ENCODE assay signal across 24 mouse cellular contexts in genomic region chr11:118243627-118244261, GRCm38 (mm10). TPM values are rescaled to one million over a fixed set of nuclear protein-coding genes. Genes with fewer than 3 reads are reported as not detected.
A peak's percentile ranks its signal among the peaks of the same experiment; 100 is the strongest.
DNase-seq lines count a peak whose midpoint lies in the region; ATAC-seq and TF ChIP-seq lines count a peak whose summit lies in the region.
"Had no signal": no experiment of that assay in that cellular context is flagged by ENCODE, and none has a peak within 500 bp of the region (broad histone marks: within the 10 kb centered on the region; RNA-seq: fewer than 3 reads in every experiment).

No protein-coding gene starts in this region.

- no peaks in the 10 kb centered on the region for H3K9me3 ChIP-seq in heart, embryonic 16.5 days (replicated peaks; ENCODE audit: control insufficient read depth, low read length)
- no peaks in the 10 kb centered on the region for H3K9me3 ChIP-seq in heart, embryonic 12.5 days (replicated peaks)
- H3K9me3 ChIP-seq: embryonic facial prominence, embryonic 15.5 days; heart, embryonic 10.5 days; hindbrain, embryonic 13.5 days; intestine, embryonic 15.5 days; kidney, embryonic 15.5 days; limb, embryonic 13.5 days; liver, embryonic 15.5 days; midbrain, embryonic 15.5 days had no signal

- intact Hi-C loops in heart, postnatal 14 days (cut with DNase I): no loop called here

- peaks cover 43% of the 10 kb centered on the region for H3K4me1 ChIP-seq in heart, embryonic 16.5 days (ENCODE audit: control insufficient read depth, insufficient read depth, low read length)
- H3K4me1 ChIP-seq in heart, embryonic 12.5 days (replicated peaks): peaks cover 48% of the 10 kb centered on the region
- H3K4me1 ChIP-seq in thymus, adult 2 months (replicated peaks; ENCODE audit: control insufficient read depth, insufficient read depth, low read length): peaks cover 55% of the 10 kb centered on the region

- peak overlapping the region; percentile 43; the same call in 1 of the 2 replicates for H3K27ac ChIP-seq in heart, embryonic 16.5 days (ENCODE audit: low read length)
- no peak overlapping the region for H3K27ac ChIP-seq in heart, embryonic 12.5 days (ENCODE audit: poor library complexity, severe bottlenecking)
- peak overlapping the region; percentile 87 for H3K27ac ChIP-seq in thymus, adult 2 months (ENCODE audit: control insufficient read depth, insufficient read depth, low read length)
- H3K27ac ChIP-seq: embryonic facial prominence, embryonic 15.5 days; heart, embryonic 10.5 days; hindbrain, embryonic 13.5 days; intestine, embryonic 15.5 days; kidney, embryonic 15.5 days; limb, embryonic 13.5 days; liver, embryonic 15.5 days; midbrain, embryonic 15.5 days had no signal

- no peaks in the 10 kb centered on the region for H3K36me3 ChIP-seq in heart, embryonic 16.5 days (ENCODE audit: control insufficient read depth, insufficient read depth)
- no peaks in the 10 kb centered on the region for H3K36me3 ChIP-seq in heart, embryonic 12.5 days
- H3K36me3 ChIP-seq in thymus, adult 2 months (ENCODE audit: control insufficient read depth, insufficient read depth, low read length): no peaks in the 10 kb centered on the region
- H3K36me3 ChIP-seq: embryonic facial prominence, embryonic 15.5 days; heart, embryonic 10.5 days; hindbrain, embryonic 13.5 days; intestine, embryonic 15.5 days; kidney, embryonic 15.5 days; limb, embryonic 13.5 days; liver, embryonic 15.5 days; midbrain, embryonic 15.5 days had no signal

- H3K27me3 ChIP-seq in heart, embryonic 16.5 days (ENCODE audit: control insufficient read depth, insufficient read depth, low read length): no peaks in the 10 kb centered on the region
- H3K27me3 ChIP-seq in heart, embryonic 12.5 days (replicated peaks): no peaks in the 10 kb centered on the region
- H3K27me3 ChIP-seq in thymus, adult 2 months (ENCODE audit: control insufficient read depth, insufficient read depth, low read length): no peaks in the 10 kb centered on the region
- H3K27me3 ChIP-seq: embryonic facial prominence, embryonic 15.5 days; hindbrain, embryonic 13.5 days; intestine, embryonic 15.5 days; kidney, embryonic 15.5 days; limb, embryonic 13.5 days; midbrain, embryonic 15.5 days; Patski had no signal

- no peak overlapping the region for H3K4me3 ChIP-seq in heart, embryonic 16.5 days (ENCODE audit: low read length)
- H3K4me3 ChIP-seq in heart, embryonic 12.5 days: no peak overlapping the region
- H3K4me3 ChIP-seq in thymus, adult 2 months (ENCODE audit: control insufficient read depth, insufficient read depth, low read length): no peak overlapping the region
- H3K4me3 ChIP-seq: embryonic facial prominence, embryonic 15.5 days; heart, embryonic 10.5 days; hindbrain, embryonic 13.5 days; intestine, embryonic 15.5 days; kidney, embryonic 15.5 days; limb, embryonic 13.5 days; liver, embryonic 15.5 days; midbrain, embryonic 15.5 days had no signal

- H3K4me2 ChIP-seq in heart, embryonic 16.5 days (ENCODE audit: low read depth, low read length): no peak overlapping the region
- no peak overlapping the region for H3K4me2 ChIP-seq in heart, embryonic 12.5 days
- H3K4me2 ChIP-seq: embryonic facial prominence, embryonic 15.5 days; hindbrain, embryonic 13.5 days; intestine, embryonic 15.5 days; kidney, embryonic 15.5 days; limb, embryonic 13.5 days; liver, embryonic 15.5 days; midbrain, embryonic 15.5 days had no signal

- TF ChIP-seq POLR2A in thymus, adult 2 months (IDR thresholded peaks at IDR 0.05; ENCODE audit: control insufficient read depth, extremely low read depth, insufficient read depth, low read length, poor library complexity): no peak

- TF ChIP-seq CTCF in thymus, adult 2 months (IDR thresholded peaks at IDR 0.05; ENCODE audit: borderline replicate concordance, control insufficient read depth, extremely low read depth, insufficient read depth, low read length, poor library complexity): no peak

- no peak overlapping the region for H3K9ac ChIP-seq in heart, embryonic 16.5 days (ENCODE audit: low read length)
- H3K9ac ChIP-seq in heart, embryonic 12.5 days: no peak overlapping the region
- H3K9ac ChIP-seq: embryonic facial prominence, embryonic 15.5 days; forebrain, postnatal 0 days; hindbrain, embryonic 13.5 days; intestine, embryonic 15.5 days; kidney, embryonic 15.5 days; limb, embryonic 13.5 days; liver, embryonic 15.5 days; midbrain, embryonic 15.5 days had no signal

- 73% methylated on average over 6 of the region's 6 CpGs for WGBS in heart, embryonic 16.5 days
- WGBS in heart, embryonic 12.5 days: 76% methylated on average over 6 of the region's 6 CpGs
- 6% methylated on average over 6 of the region's 6 CpGs for WGBS in thymus, adult 2 months

- peak; percentile 43 for DNase-seq in thymus, adult 2 months
- DNase-seq in thymus, adult 18-20 months: no peak
- peak; percentile 54 for DNase-seq in thymus, postnatal 4 days
- no peak for DNase-seq in cerebellum, adult 11 months
- no peak for DNase-seq in heart, postnatal 14 days
- DNase-seq: adrenal gland, postnatal 14 days; cerebellum, adult 18-20 months; cerebellum, postnatal 36 days; forebrain, postnatal 0 days; kidney, postnatal 4 days; lung, postnatal 10 days; retina, postnatal 1 day had no signal

- no peak for ATAC-seq in heart, embryonic 16.5 days (replicated peaks; ENCODE audit: extremely low read depth, insufficient read depth, low FRiP score)
- ATAC-seq in heart, embryonic 12.5 days (ENCODE audit: insufficient number of reproducible peaks, low FRiP score): no peak
- ATAC-seq in neutrophil, adult 5-6 weeks (ENCODE audit: extremely low read depth, insufficient number of reproducible peaks, low FRiP score, poor library complexity, severe bottlenecking): peak; percentile 55
- ATAC-seq: forebrain, postnatal 0 days; intestine, embryonic 15.5 days; midbrain, embryonic 15.5 days; Patski had no signal

RNA-seq across cellular contexts. Expression of gene Cyth1, which starts 4.6 kb away (rescaled TPM):
- 22.2 and 24.0 TPM in 2 replicates for polyA plus RNA-seq in heart, embryonic 16.5 days (2015; fragmentation: Nextera tagmentation; extraction: Ambion mirVana)
- polyA plus RNA-seq in heart, embryonic 12.5 days (2016; fragmentation: Nextera tagmentation; extraction: Ambion mirVana): 20.6 and 21.1 TPM in 2 replicates
- polyA plus RNA-seq in thymus, adult 2 months (2012; rRNA removed): 66.7 and 70.0 TPM in 2 replicates
- 155 and 192 TPM in 2 replicates for total RNA-seq in neutrophil, adult 5-6 weeks (2017)
- total RNA-seq in heart, postnatal 14 days (2021): 10 to 100 TPM; 56.4 to 60.9 TPM

RNA-seq across cellular contexts. Expression of gene Usp36, which starts 46.3 kb away (rescaled TPM):
- 13.5 and 14.2 TPM in 2 replicates for polyA plus RNA-seq in heart, embryonic 16.5 days (2015; fragmentation: Nextera tagmentation; extraction: Ambion mirVana)
- 14.8 and 16.2 TPM in 2 replicates for polyA plus RNA-seq in heart, embryonic 12.5 days (2016; fragmentation: Nextera tagmentation; extraction: Ambion mirVana)
- 28.8 and 34.6 TPM in 2 replicates for polyA plus RNA-seq in thymus, adult 2 months (2012; rRNA removed)
- 20.4 and 26.2 TPM in 2 replicates for total RNA-seq in neutrophil, adult 5-6 weeks (2017)
- total RNA-seq in heart, postnatal 14 days (2021): 10 to 100 TPM; 14.4 to 15.6 TPM

Comparison
In these comparisons a context has a peak if more than half of its experiments do, and no peak if none do; other contexts are left out.
1. DNase-seq: peak in thymus, adult 2 months (single experiment) and thymus, postnatal 4 days (single experiment); none in thymus, adult 18-20 months (0 of 2), cerebellum, adult 11 months (single experiment) and heart, postnatal 14 days (0 of 2).